Mouse (Mus musculus) thymus, adult 2 months (tissue): ENCODE data around the gene Gemin6.

Experiments used
- CTCF ChIP-seq: fragments of 200-500 bp; IDR thresholded peaks from 2 replicates; pipeline ENCODE4 v1.5.1; 2012; ENCODE audit warnings: mild to moderate bottlenecking, control low read depth, low read length, moderate library complexity, borderline replicate concordance; ENCODE audit not compliant: control insufficient read depth, poor library complexity, insufficient read depth; ENCODE audit errors: extremely low read depth
- POLR2A ChIP-seq: fragments of 200-500 bp; IDR thresholded peaks from 2 replicates; pipeline ENCODE4 v1.6.1; 2012; ENCODE audit warnings: mild to moderate bottlenecking, low read length, control low read depth, moderate library complexity; ENCODE audit not compliant: control insufficient read depth, poor library complexity, insufficient read depth; ENCODE audit errors: extremely low read depth

- TF ChIP-seq CTCF: no peak
- TF ChIP-seq POLR2A: no peak
These were observed 5.2 kb downstream of the Gemin6 start for GRCm38 (mm10) chr17:80229396-80229795.
